Mouse (Mus musculus) ES-Bruce4 (cell line): Measurements from ENCODE around the gene Olfr535.

Experiments used
- CTCF ChIP-seq: IDR thresholded peaks from one replicate; pipeline ENCODE4 v1.8.1; 2011; ENCODE audit warnings: low read depth, low read length
- EP300 ChIP-seq: IDR thresholded peaks from 2 replicates; pipeline ENCODE4 v1.6.1; 2011; ENCODE audit warnings: low read depth, low read length; ENCODE audit not compliant: insufficient read depth

GRCm38 (mm10) chr7:140478733-140479132 lies 5.3 kb upstream of the Olfr535 start:
- TF ChIP-seq CTCF = no peak
- TF ChIP-seq EP300 = no peak
